Mouse (Mus musculus): ENCODE measurements around the gene Zc3h13. TPM values are rescaled to one million over a fixed set of nuclear protein-coding genes. Genes with fewer than 3 reads are reported as not detected.

Zc3h13 gene
- 10.1 TPM for polyA plus RNA-seq (2012; fragmentation: generic; extraction: Trizol)

GRCm38 (mm10) chr14:75284193-75284915 lies at the start of gene Zc3h13:
Gene Zc3h13, plus strand, starts transcription at chr14:75284373.
- peak within 1 kb of the TSS; percentile 19 for H3ac ChIP-seq (ENCODE audit: control insufficient read depth, insufficient read length)
- peaks cover 2% of the 10 kb centered on the region for H3K27me3 ChIP-seq (ENCODE audit: control insufficient read depth, insufficient read depth, insufficient read length)
- H3K36me3 ChIP-seq (ENCODE audit: control insufficient read depth, insufficient read depth) = no peaks in the 10 kb centered on the region
- H3K4me3 ChIP-seq = peak within 1 kb of the TSS; percentile 96
- peaks cover 49% of the 10 kb centered on the region for H3K79me2 ChIP-seq (ENCODE audit: control insufficient read depth, insufficient read depth)
- peak within 1 kb of the TSS; percentile 99 for H3K4me2 ChIP-seq (ENCODE audit: low read depth)
- TF ChIP-seq MYOG (IDR thresholded peaks at IDR 0.05; ENCODE audit: control insufficient read depth in 1 of 3, insufficient read depth in 1 of 3, insufficient read length in 2 of 3, low read depth in 2 of 3) = no peak
- TF ChIP-seq REST (IDR thresholded peaks at IDR 0.05; ENCODE audit: insufficient read depth, insufficient read length) = no peak
- peak; percentile 77 for TF ChIP-seq SRF (IDR thresholded peaks at IDR 0.05; ENCODE audit: control insufficient read depth, insufficient read length, low read depth)
- peak; percentile 87 for TF ChIP-seq POLR2AphosphoS2 (IDR thresholded peaks at IDR 0.05; ENCODE audit: insufficient read length, low read depth)
- TF ChIP-seq USF1 (IDR thresholded peaks at IDR 0.05; ENCODE audit: low read depth) = no peak
- no peak for TF ChIP-seq MYOD1 (IDR thresholded peaks at IDR 0.05; ENCODE audit: control insufficient read depth in 1 of 3, insufficient read length in 2 of 3, low read depth in 2 of 3)
- peak; percentile 91 for TF ChIP-seq POLR2A (IDR thresholded peaks at IDR 0.05; ENCODE audit: insufficient read length, low read depth)
- TF ChIP-seq CEBPB (IDR thresholded peaks at IDR 0.05; ENCODE audit: insufficient read depth, poor library complexity, severe bottlenecking) = no peak
- no peak for TF ChIP-seq E2F4 (IDR thresholded peaks at IDR 0.05; ENCODE audit: insufficient read depth)
- no peak for TF ChIP-seq TCF3 (IDR thresholded peaks at IDR 0.05; ENCODE audit: insufficient read length, low read depth)
- TF ChIP-seq MAX (IDR thresholded peaks at IDR 0.05; ENCODE audit: low read depth) = peak; percentile 19
- no peak for TF ChIP-seq TCF12 (IDR thresholded peaks at IDR 0.05; ENCODE audit: insufficient read depth, poor library complexity, severe bottlenecking)

DNA sequence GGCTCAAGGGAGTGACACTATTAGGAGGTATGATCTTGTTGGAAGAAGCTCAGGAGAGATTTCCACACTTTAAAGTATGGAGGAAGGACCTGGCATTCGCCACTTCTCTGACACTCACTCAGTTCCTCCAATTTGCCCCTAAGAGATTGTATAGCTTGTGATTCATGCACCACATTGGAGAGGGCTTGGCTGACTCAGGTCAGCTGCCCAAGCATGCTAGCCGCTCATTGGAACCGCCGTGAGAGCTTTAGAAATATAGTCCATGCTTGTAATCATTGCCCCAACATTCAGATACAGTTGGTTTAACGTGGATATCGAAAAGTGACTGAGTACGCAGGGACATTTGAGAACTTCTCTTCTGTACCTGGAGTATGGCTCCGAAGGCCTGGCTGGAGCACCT lies 48.6 kb upstream of the Zc3h13 start:
- H3ac ChIP-seq (ENCODE audit: control insufficient read depth, insufficient read length) = no peak overlapping the region
- H3K27me3 ChIP-seq (ENCODE audit: control insufficient read depth, insufficient read depth, insufficient read length) = no peaks in the 10 kb centered on the region
- no peak for TF ChIP-seq MYOD1 (IDR thresholded peaks at IDR 0.05; ENCODE audit: control insufficient read depth in 1 of 3, insufficient read length in 2 of 3, low read depth in 2 of 3)
- no peak for TF ChIP-seq MAX (IDR thresholded peaks at IDR 0.05; ENCODE audit: low read depth)
- no peaks in the 10 kb centered on the region for H3K36me3 ChIP-seq (ENCODE audit: control insufficient read depth, insufficient read depth)
- no peak overlapping the region for H3K4me2 ChIP-seq (ENCODE audit: low read depth)
- no peaks in the 10 kb centered on the region for H3K79me2 ChIP-seq (ENCODE audit: control insufficient read depth, insufficient read depth)
- H3K4me3 ChIP-seq = no peak overlapping the region

GRCm38 (mm10) chr14:75235955-75236635 lies 48.1 kb upstream of the Zc3h13 start:
- TF ChIP-seq TCF12 (IDR thresholded peaks at IDR 0.05; ENCODE audit: insufficient read depth, poor library complexity, severe bottlenecking) (no peak), E2F4 (IDR thresholded peaks at IDR 0.05; ENCODE audit: insufficient read depth) (no peak), POLR2A (IDR thresholded peaks at IDR 0.05; ENCODE audit: insufficient read length, low read depth) (no peak), MAX (IDR thresholded peaks at IDR 0.05; ENCODE audit: low read depth) (no peak), USF1 (IDR thresholded peaks at IDR 0.05; ENCODE audit: low read depth) (no peak), TCF3 (IDR thresholded peaks at IDR 0.05; ENCODE audit: insufficient read length, low read depth) (no peak), CEBPB (IDR thresholded peaks at IDR 0.05; ENCODE audit: insufficient read depth, poor library complexity, severe bottlenecking) (no peak), SRF (IDR thresholded peaks at IDR 0.05; ENCODE audit: control insufficient read depth, insufficient read length, low read depth) (no peak), MYOD1 (IDR thresholded peaks at IDR 0.05; ENCODE audit: control insufficient read depth in 1 of 3, insufficient read length in 2 of 3, low read depth in 2 of 3) (no peak), POLR2AphosphoS2 (IDR thresholded peaks at IDR 0.05; ENCODE audit: insufficient read length, low read depth) (no peak), MYOG (IDR thresholded peaks at IDR 0.05; ENCODE audit: control insufficient read depth in 1 of 3, insufficient read depth in 1 of 3, insufficient read length in 2 of 3, low read depth in 2 of 3) (no peak), REST (IDR thresholded peaks at IDR 0.05; ENCODE audit: insufficient read depth, insufficient read length) (no peak)
- no peaks in the 10 kb centered on the region for H3K27me3 ChIP-seq (ENCODE audit: control insufficient read depth, insufficient read depth, insufficient read length)

GRCm38 (mm10) chr14:75236636-75237003 lies 47.6 kb upstream of the Zc3h13 start:
- Histone ChIP-seq H3K27me3 (ENCODE audit: control insufficient read depth, insufficient read depth, insufficient read length) (no peaks in the 10 kb centered on the region), H3K79me2 (ENCODE audit: control insufficient read depth, insufficient read depth) (no peaks in the 10 kb centered on the region), H3K4me3 (no peak overlapping the region), H3K4me2 (ENCODE audit: low read depth) (no peak overlapping the region), H3K36me3 (ENCODE audit: control insufficient read depth, insufficient read depth) (no peaks in the 10 kb centered on the region), H3ac (ENCODE audit: control insufficient read depth, insufficient read length) (no peak overlapping the region)
- no peak for TF ChIP-seq TCF3 (IDR thresholded peaks at IDR 0.05; ENCODE audit: insufficient read length, low read depth)
- no peak for TF ChIP-seq USF1 (IDR thresholded peaks at IDR 0.05; ENCODE audit: low read depth)
- no peak for TF ChIP-seq MYOG (IDR thresholded peaks at IDR 0.05; ENCODE audit: control insufficient read depth in 1 of 3, insufficient read depth in 1 of 3, insufficient read length in 2 of 3, low read depth in 2 of 3)
- no peak for TF ChIP-seq POLR2A (IDR thresholded peaks at IDR 0.05; ENCODE audit: insufficient read length, low read depth)
- TF ChIP-seq REST (IDR thresholded peaks at IDR 0.05; ENCODE audit: insufficient read depth, insufficient read length) = no peak
- TF ChIP-seq SRF (IDR thresholded peaks at IDR 0.05; ENCODE audit: control insufficient read depth, insufficient read length, low read depth) = no peak
- no peak for TF ChIP-seq E2F4 (IDR thresholded peaks at IDR 0.05; ENCODE audit: insufficient read depth)

More at GRCm38 (mm10) chr14:75235955-75236635, 48.1 kb upstream of the Zc3h13 start:
- Histone ChIP-seq H3K4me3 (no peak overlapping the region), H3ac (ENCODE audit: control insufficient read depth, insufficient read length) (no peak overlapping the region), H3K79me2 (ENCODE audit: control insufficient read depth, insufficient read depth) (no peaks in the 10 kb centered on the region), H3K4me2 (ENCODE audit: low read depth) (no peak overlapping the region), H3K36me3 (ENCODE audit: control insufficient read depth, insufficient read depth) (no peaks in the 10 kb centered on the region)
